In genomic region chrX:10778014-10778413, GRCm38 (mm10) we compare ENCODE assay signal across 16 mouse cellular contexts.
"Had no signal": no experiment of that assay in that cellular context is flagged by ENCODE, and none has a peak within 500 bp of the region (broad histone marks: within the 10 kb centered on the region; RNA-seq: fewer than 3 reads in every experiment).

No protein-coding gene starts in this region.

- H3K9me3 ChIP-seq: limb, embryonic 10.5 days; liver, embryonic 13.5 days; lung, embryonic 15.5 days; megakaryocyte, embryonic 14.5 days; midbrain, embryonic 15.5 days; neural tube, embryonic 13.5 days; stomach, embryonic 15.5 days had no signal

- H3K4me1 ChIP-seq: limb, embryonic 10.5 days; liver, embryonic 13.5 days; midbrain, embryonic 15.5 days; neural tube, embryonic 13.5 days; stomach, embryonic 15.5 days had no signal

- H3K36me3 ChIP-seq: limb, embryonic 10.5 days; liver, embryonic 13.5 days; lung, embryonic 15.5 days; midbrain, embryonic 15.5 days; neural tube, embryonic 13.5 days; stomach, embryonic 15.5 days had no signal

- H3K4me3 ChIP-seq: left cerebral cortex, adult 2 months; limb, embryonic 10.5 days; liver, embryonic 13.5 days; lung, embryonic 15.5 days; megakaryocyte, embryonic 14.5 days; midbrain, embryonic 15.5 days; neural tube, embryonic 13.5 days; stomach, embryonic 15.5 days had no signal

- DNase-seq: liver, embryonic 13.5 days; liver, postnatal 0 days; lung, postnatal 14 days; retina, postnatal 1 day; right cerebral cortex, postnatal 4 days; thymus, postnatal 4 days had no signal

- H3K27me3 ChIP-seq: liver, embryonic 13.5 days; lung, embryonic 15.5 days; midbrain, embryonic 15.5 days; neural tube, embryonic 13.5 days; stomach, embryonic 15.5 days had no signal

- H3K4me2 ChIP-seq: liver, embryonic 13.5 days; lung, embryonic 15.5 days; midbrain, embryonic 11.5 days; midbrain, embryonic 15.5 days; neural tube, embryonic 13.5 days; stomach, embryonic 15.5 days had no signal

- H3K9ac ChIP-seq: liver, embryonic 13.5 days; liver, postnatal 0 days; lung, embryonic 15.5 days; midbrain, embryonic 15.5 days; neural tube, embryonic 13.5 days; stomach, embryonic 15.5 days had no signal

- H3K27ac ChIP-seq: left cerebral cortex, adult 2 months; limb, embryonic 10.5 days; liver, embryonic 13.5 days; lung, embryonic 15.5 days; midbrain, embryonic 15.5 days; neural tube, embryonic 13.5 days; stomach, embryonic 15.5 days had no signal

- ATAC-seq: hindbrain, embryonic 16.5 days; inflammation-experienced regulatory T-cells, adult 6 months; liver, postnatal 0 days; midbrain, embryonic 15.5 days had no signal
